11 mouse cellular contexts compared by ENCODE assay signal in genomic region chr6:137982195-137982737, GRCm38 (mm10).
A peak's percentile ranks its signal among the peaks of the same experiment; 100 is the strongest.
DNase-seq lines count a peak whose midpoint lies in the region; ATAC-seq lines count a peak whose summit lies in the region.
"Had no signal": no experiment of that assay in that cellular context is flagged by ENCODE, and none has a peak within 500 bp of the region (broad histone marks: within the 10 kb centered on the region; RNA-seq: fewer than 3 reads in every experiment).

No protein-coding gene starts in this region.

- no peak overlapping the region for H3K4me3 ChIP-seq in kidney, embryonic 15.5 days (replicated peaks)
- no peak overlapping the region for H3K4me3 ChIP-seq in forebrain, embryonic 12.5 days (replicated peaks)
- H3K4me3 ChIP-seq in midbrain, embryonic 16.5 days (ENCODE audit: low read depth, low read length): no peak overlapping the region

- no peaks in the 10 kb centered on the region for H3K9me3 ChIP-seq in kidney, embryonic 15.5 days (replicated peaks)
- H3K9me3 ChIP-seq in forebrain, embryonic 12.5 days: no peaks in the 10 kb centered on the region
- H3K9me3 ChIP-seq in midbrain, embryonic 16.5 days (replicated peaks; ENCODE audit: control insufficient read depth, low read length, poor library complexity, severe bottlenecking): no peaks in the 10 kb centered on the region

- H3K9ac ChIP-seq in kidney, embryonic 15.5 days: no peak overlapping the region
- no peak overlapping the region for H3K9ac ChIP-seq in forebrain, embryonic 12.5 days
- no peak overlapping the region for H3K9ac ChIP-seq in midbrain, embryonic 16.5 days (ENCODE audit: low read depth, low read length)

- no peaks in the 10 kb centered on the region for H3K36me3 ChIP-seq in kidney, embryonic 15.5 days
- no peaks in the 10 kb centered on the region for H3K36me3 ChIP-seq in forebrain, embryonic 12.5 days (replicated peaks)
- H3K36me3 ChIP-seq in midbrain, embryonic 16.5 days (ENCODE audit: control insufficient read depth, insufficient read depth, low read length): no peaks in the 10 kb centered on the region

- H3K27ac ChIP-seq in kidney, embryonic 15.5 days: no peak overlapping the region
- H3K27ac ChIP-seq in forebrain, embryonic 12.5 days: peak overlapping the region; percentile 43; the same call in 1 of the 2 replicates
- no peak overlapping the region for H3K27ac ChIP-seq in midbrain, embryonic 16.5 days (ENCODE audit: low read length)

- WGBS in kidney, embryonic 15.5 days: 45% methylated on average over 19 of the region's 19 CpGs
- WGBS in forebrain, embryonic 12.5 days: 35% methylated on average over 19 of the region's 19 CpGs
- WGBS in midbrain, embryonic 16.5 days: 48% methylated on average over 19 of the region's 19 CpGs

- H3K4me2 ChIP-seq in kidney, embryonic 15.5 days: peak overlapping the region; percentile 27; the same call in 1 of the 2 replicates
- peak overlapping the region; percentile 11; the same call in 1 of the 2 replicates for H3K4me2 ChIP-seq in forebrain, embryonic 12.5 days
- H3K4me2 ChIP-seq in midbrain, embryonic 16.5 days (ENCODE audit: low read length): peak overlapping the region; percentile 24

- H3K4me1 ChIP-seq in kidney, embryonic 15.5 days: no peaks in the 10 kb centered on the region
- H3K4me1 ChIP-seq in forebrain, embryonic 12.5 days: peaks cover 26% of the 10 kb centered on the region
- H3K4me1 ChIP-seq in midbrain, embryonic 16.5 days (ENCODE audit: control insufficient read depth, insufficient read depth, low read length): peaks cover 3% of the 10 kb centered on the region; the same call in 1 of the 2 replicates

- DNase-seq in kidney, postnatal 14 days: no peak
- peak; percentile 54 for DNase-seq in ZHBTc4 (ENCODE audit: low read depth, low spot score)
- DNase-seq in cerebellum, adult 11-12 months: no peak
- DNase-seq in left cerebral cortex, postnatal 4 days: no peak
- DNase-seq in spleen, postnatal 36 days (ENCODE audit: low spot score in 2 of 2): no peak
- DNase-seq: cerebellum, postnatal 36 days; kidney, adult 11 months; lung, adult 2 months had no signal

- ATAC-seq in kidney, embryonic 15.5 days (replicated peaks; ENCODE audit: low FRiP score): peak; percentile 66; the same call in 1 of the 2 replicates
- no peak for ATAC-seq in forebrain, embryonic 12.5 days (ENCODE audit: low FRiP score)
- peak; percentile 58; the same call in 1 of the 2 replicates for ATAC-seq in midbrain, embryonic 16.5 days

- intact Hi-C loops in left cerebral cortex, postnatal 4 days (cut with DNase I): loop anchor here (10.0 kb wide), 1 partner anchor 443 kb away; no protein-coding TSS in a partner anchor

- H3K27me3 ChIP-seq in kidney, embryonic 15.5 days: no peaks in the 10 kb centered on the region
- no peaks in the 10 kb centered on the region for H3K27me3 ChIP-seq in forebrain, embryonic 12.5 days
- H3K27me3 ChIP-seq in midbrain, embryonic 16.5 days (ENCODE audit: control insufficient read depth, insufficient read depth, low read depth, low read length): no peaks in the 10 kb centered on the region
